Mouse (Mus musculus) right cerebral cortex, postnatal 36 days (tissue): ENCODE measurements around the gene Myrf.

ENCODE experiments used
- DNase-seq, 2 experiments: peaks; one replicate each; pipeline ENCODE4 v3.0.0; 2022; ENCODE audit warnings: low spot score in 2 of 2, mixed read lengths in 1 of 2

Gene Myrf

GRCm38 (mm10) chr19:10210885-10211284 is 29.7 kb downstream of the Myrf start:
- no peak for DNase-seq

- DNase-seq = no peak
These were observed 31.7 kb downstream of the Myrf start for GRCm38 (mm10) chr19:10208851-10209250.

GRCm38 (mm10) chr19:10205051-10205450 is 35.5 kb downstream of the Myrf start:
- DNase-seq = no peak

- peak; percentile 26 to 52 for DNase-seq
These were observed 35.9 kb downstream of the Myrf start for GRCm38 (mm10) chr19:10204616-10205001.

- DNase-seq = peak; percentile 85 to 86
These were observed 36.5 kb downstream of the Myrf start, which contains the start of the genes Tmem258 and Fen1 for GRCm38 (mm10) chr19:10203848-10204615. Gene Tmem258 (plus strand): TSS chr19:10204014. Gene Fen1 (minus strand): TSS chr19:10204169.

DNA sequence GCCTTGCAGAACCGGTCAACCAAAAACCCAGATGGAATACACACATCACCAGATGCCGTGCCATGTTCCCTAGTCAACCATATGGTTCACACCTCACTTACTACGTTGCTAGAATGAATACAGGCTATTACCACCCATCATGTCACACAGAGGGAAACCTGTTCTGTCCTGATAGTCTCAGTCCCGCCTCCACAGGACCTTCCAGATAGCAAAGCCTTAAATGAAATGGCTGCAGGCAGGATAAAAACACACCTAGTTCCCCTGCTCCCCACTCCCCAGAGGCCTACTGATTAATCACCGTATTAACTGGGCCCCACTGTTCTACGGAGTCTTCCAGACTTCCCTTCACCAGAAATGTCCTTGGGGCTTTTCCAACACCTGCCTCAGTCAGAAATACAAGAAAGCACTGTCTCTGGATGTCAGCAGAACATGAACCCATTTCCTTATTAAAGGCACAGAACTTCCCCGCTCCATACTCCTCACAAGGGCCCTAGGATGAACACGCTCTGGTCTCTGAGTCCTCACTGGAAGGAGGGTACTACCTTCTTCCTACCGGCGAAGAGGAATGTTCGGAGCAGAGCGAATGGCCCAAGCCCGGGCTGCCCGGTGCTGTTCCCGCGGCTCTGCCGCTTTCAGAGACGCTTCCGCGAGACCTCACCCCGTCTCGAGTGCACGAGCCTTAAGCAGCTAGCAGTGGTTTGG is 37.3 kb downstream of the Myrf start:
- no peak for DNase-seq

- peak; percentile 39 to 60 for DNase-seq
These were observed 41.8 kb downstream of the Myrf start for GRCm38 (mm10) chr19:10198723-10199122.

- no peak for DNase-seq
These were observed 42.3 kb downstream of the Myrf start for GRCm38 (mm10) chr19:10198286-10198685.

GRCm38 (mm10) chr19:10197130-10197529 is 43.4 kb downstream of the Myrf start:
- DNase-seq = no peak

GRCm38 (mm10) chr19:10195252-10195651 is 45.3 kb downstream of the Myrf start:
- no peak for DNase-seq

- no peak for DNase-seq
These were observed 46.2 kb downstream of the Myrf start for GRCm38 (mm10) chr19:10194337-10194736.

- DNase-seq = no peak
These were observed 49.2 kb downstream of the Myrf start for GRCm38 (mm10) chr19:10191326-10191725.

GRCm38 (mm10) chr19:10190796-10191195 is 49.8 kb downstream of the Myrf start:
- DNase-seq = peak in 1 of 2 experiments; percentile 63

DNA sequence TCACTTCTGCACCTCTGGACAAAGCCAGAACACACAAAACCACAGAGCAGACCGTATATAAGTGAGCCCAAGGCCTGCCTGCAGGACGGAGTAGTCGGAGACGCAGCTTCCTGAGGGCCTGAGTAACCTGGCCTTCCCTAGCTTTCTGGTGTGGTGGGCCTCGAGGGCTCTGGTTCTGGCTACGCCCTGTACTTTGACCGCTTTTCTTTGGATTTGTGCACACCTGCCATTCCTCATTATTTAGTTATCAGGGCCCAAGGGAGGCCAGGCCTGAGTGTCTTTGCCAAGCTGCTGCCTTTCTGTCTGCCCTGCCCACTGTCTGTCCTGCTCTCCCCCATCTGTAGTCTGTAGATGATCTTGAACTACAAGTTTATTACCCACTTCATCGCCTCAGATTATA is 50.6 kb downstream of the Myrf start:
- DNase-seq = no peak

GRCm38 (mm10) chr19:10189022-10189421 is 51.5 kb downstream of the Myrf start:
- no peak for DNase-seq

DNA sequence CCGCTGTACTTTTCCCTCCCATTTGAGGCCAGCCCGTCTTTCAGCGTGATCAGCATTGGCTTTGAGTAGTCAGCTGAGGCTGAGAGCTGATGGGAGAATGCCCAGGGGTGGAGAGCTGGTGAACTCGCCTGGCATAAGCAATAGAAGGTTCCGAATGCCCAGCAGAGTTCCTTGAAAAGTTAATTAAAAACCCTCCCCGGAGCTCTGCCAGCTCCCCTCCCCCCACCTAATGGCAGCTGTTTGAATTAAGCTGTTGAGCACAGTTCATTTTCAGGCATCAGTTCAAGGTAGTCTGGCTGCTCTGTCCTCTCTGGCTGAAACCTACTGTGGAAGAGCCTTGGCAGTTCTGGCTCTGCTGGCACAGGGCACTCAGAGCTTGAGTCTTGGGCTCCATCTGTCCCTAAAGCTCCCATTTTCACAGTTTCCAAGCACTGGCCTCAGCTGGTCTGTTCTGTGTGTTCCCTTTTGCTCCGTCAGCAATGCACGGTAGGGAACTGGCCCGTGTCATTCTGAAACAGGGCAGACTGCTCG is 52.2 kb downstream of the Myrf start:
- DNase-seq = peak; percentile 63 to 73

DNA sequence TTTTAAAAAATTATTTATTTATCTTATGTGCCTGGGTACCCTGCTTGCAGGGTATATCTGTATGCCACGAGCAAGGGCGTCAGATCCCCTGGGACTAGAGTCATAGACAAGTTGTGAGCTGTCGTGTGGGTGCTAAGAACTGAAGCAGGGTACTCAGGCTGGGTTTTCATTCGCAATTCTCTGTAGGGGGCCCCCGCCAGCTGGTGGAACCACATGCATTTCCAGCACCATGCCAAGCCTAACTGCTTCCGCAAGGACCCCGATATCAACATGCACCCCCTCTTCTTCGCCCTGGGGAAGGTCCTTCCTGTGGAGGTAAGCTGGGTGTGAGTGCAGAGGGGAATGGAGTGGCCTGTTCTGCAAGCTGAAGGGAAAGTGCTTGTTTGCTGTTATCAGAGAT is 54.0 kb downstream of the Myrf start:
- DNase-seq = no peak

DNA sequence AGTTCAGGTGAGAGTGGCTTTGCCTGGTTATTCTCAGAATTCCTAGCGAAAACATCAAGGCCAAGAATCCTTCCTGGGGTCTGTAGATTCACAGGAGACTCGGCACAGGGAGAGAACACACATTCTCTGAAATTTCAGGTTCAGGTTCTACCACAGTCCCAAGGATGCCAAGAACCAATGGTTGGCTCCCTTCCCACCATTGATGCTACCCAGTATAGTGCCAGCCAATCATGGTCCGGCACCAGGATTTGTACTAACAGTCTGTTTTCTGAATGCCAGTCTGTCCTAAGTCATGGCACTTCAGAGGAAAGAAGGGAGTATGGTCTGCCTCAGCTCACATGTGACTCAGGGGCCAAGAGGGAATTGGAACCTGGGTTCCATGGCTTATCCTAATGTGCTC is 54.7 kb downstream of the Myrf start:
- DNase-seq = no peak

DNA sequence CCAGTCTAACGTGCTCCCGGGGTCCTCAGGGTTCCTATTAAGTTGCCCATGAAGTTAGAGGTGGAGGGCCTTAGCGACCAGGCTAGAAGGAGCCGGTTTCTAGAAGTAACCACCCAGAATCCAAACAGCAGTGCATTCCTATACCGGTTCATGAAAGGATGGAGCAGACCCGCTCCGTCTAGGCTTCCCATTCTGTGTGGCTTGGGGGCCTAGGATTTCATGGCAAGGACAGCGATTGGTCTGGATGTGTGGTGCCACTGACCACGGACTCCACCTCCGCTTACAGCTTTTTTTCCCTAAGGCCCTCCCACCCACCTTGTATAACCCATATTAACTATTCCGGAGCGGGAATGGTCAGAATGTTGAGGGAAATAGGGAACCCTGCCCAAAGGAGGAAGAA is 56.5 kb downstream of the Myrf start:
- no peak for DNase-seq

DNA sequence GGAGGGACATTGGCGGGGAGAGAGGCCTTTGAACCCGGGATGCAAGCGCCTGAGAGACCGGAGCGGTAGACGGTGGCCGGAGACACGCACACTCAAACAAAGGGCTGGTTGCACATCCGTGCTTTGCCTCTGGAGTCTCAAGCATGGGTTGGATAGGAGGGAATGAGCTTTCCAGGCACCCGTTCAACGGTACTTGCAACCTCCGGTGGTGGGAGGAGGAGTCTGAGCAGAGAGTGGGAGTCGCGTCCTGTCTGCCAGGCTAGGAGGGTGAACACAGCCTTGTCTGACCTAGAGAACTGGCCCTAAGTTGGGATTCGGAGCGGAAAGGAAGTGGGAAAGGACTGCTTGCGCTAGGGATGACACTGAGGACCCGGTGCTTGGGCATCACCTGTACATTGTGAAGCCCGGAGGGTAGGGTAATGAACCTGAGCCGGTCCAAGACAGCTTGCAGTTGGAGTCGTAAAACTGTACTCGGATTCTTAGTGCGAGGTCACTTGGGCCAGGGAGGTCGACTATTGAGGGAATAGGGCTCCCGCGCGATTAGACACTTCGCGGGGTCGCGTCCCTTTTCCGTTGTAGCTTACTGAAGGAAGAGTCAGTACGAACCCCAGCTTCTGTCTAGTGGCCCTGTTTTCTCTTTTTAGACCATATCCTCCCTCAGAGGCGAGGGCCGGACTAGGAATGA is 57.1 kb downstream of the Myrf start:
- peak; percentile 74 to 85 for DNase-seq

DNA sequence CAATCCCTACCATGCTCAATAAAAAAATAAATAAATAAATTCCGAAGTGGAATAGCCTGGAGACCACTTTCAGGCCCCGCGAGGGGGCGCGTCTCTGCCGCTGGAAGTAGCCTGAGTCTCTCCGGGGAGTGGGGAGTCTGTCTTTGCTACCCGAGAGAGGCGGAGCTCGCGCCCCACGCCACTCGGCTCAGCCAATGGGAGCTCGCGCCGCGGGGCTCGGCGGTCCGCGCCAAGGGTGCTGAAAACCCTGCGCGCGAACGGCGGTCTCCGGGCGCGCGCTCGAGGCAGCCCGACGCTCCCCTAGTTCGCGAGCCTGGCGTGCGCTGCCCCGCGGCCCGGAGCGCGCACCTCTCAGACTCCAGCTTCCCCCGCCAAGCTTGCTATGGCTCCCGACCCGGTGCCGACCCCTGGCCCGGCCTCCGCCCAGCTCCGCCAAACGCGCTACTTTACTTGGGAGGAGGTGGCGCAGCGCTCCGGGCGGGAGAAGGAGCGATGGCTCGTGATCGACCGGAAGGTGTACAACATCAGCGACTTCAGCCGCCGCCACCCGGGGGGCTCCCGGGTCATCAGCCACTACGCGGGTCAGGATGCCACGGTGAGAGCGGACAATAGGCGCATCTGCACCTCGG is 57.8 kb downstream of the Myrf start, which contains the start of gene Fads1:
Fads1 (plus strand) TSS at position 219 of the 629 bp plus-strand sequence.
- peak; percentile 94 to 95 for DNase-seq

- DNase-seq = no peak
These were observed 58.4 kb downstream of the Myrf start for GRCm38 (mm10) chr19:10182142-10182541.
